Mouse (Mus musculus) MEL (cell line): ENCODE measurements around the gene Hoxd10. TPM values are rescaled to one million over a fixed set of nuclear protein-coding genes. Genes with fewer than 3 reads are reported as not detected.

Source experiments
- DNase-seq: peaks from one replicate; pipeline ENCODE4 v3.0.0; 2011; ENCODE audit warnings: low read depth, low spot score
- H3K27ac ChIP-seq: 2 replicates; pipeline ENCODE4 v1.5.1; 2012; ENCODE audit warnings: low read depth, mild to moderate bottlenecking, control low read depth, low read length, moderate library complexity; ENCODE audit not compliant: control insufficient read depth
- H3K27me3 ChIP-seq, 2 experiments: fragments of 150-350 bp in 1 of 2; sonication (generic) in 1 of 2; 2 replicates each; pipeline ENCODE4 v1.6.1; 2012; ENCODE audit warnings: low read length in 2 of 2, mild to moderate bottlenecking in 2 of 2, improper control_type of control experiment in 1 of 2, moderate library complexity in 1 of 2; ENCODE audit not compliant: insufficient read depth in 2 of 2, control insufficient read depth in 1 of 2
- H3K36me3 ChIP-seq, 2 experiments: 2 replicates each; pipeline ENCODE4 v1.6.1; 2012 to 2014; ENCODE audit warnings: low read length in 2 of 2, improper control_type of control experiment in 1 of 2, inconsistent platforms in 1 of 2, mild to moderate bottlenecking in 1 of 2; ENCODE audit not compliant: insufficient read depth in 2 of 2, control insufficient read depth in 1 of 2
- H3K4me1 ChIP-seq, 2 experiments: fragments of 150-350 bp in 1 of 2; sonication (generic) in 1 of 2; 2 replicates each; pipeline ENCODE4 v1.6.1; 2012; ENCODE audit warnings: low read length in 2 of 2, improper control_type of control experiment in 1 of 2, mild to moderate bottlenecking in 1 of 2; ENCODE audit not compliant: insufficient read depth in 2 of 2, control insufficient read depth in 1 of 2
- H3K4me3 ChIP-seq, 2 experiments: fragments of 150-350 bp in 1 of 2; sonication (generic) in 1 of 2; 2 replicates each; pipeline ENCODE4 v1.5.1; 2012; ENCODE audit warnings: low read depth in 2 of 2, low read length in 2 of 2, mild to moderate bottlenecking in 2 of 2, moderate library complexity in 2 of 2, control low read depth in 1 of 2, improper control_type of control experiment in 1 of 2; ENCODE audit not compliant: control insufficient read depth in 1 of 2, insufficient read depth in 1 of 2
- H3K79me2 ChIP-seq: 2 replicates; pipeline ENCODE4 v1.6.1; 2012; ENCODE audit warnings: mild to moderate bottlenecking, low read length, moderate library complexity; ENCODE audit not compliant: control insufficient read depth, poor library complexity, insufficient read depth
- H3K9ac ChIP-seq: 2 replicates; pipeline ENCODE4 v1.6.1; 2012; ENCODE audit warnings: low read depth, mild to moderate bottlenecking, control low read depth, low read length, moderate library complexity; ENCODE audit not compliant: control insufficient read depth, poor library complexity, severe bottlenecking
- H3K9me3 ChIP-seq: fragments of 150-350 bp; sonication (generic); replicated peaks from 2 replicates; pipeline ENCODE4 v1.6.1; 2012; ENCODE audit warnings: mild to moderate bottlenecking, low read length, improper control_type of control experiment, moderate library complexity; ENCODE audit not compliant: insufficient read depth
- CHD1 ChIP-seq: IDR thresholded peaks from 2 replicates; pipeline ENCODE4 v1.6.1; 2012; ENCODE audit warnings: low read depth, mild to moderate bottlenecking, inconsistent platforms, low read length, improper control_type of control experiment
- ETS1 ChIP-seq: IDR thresholded peaks from 2 replicates; pipeline ENCODE4 v1.6.1; 2012; ENCODE audit warnings: low read depth, mild to moderate bottlenecking, inconsistent platforms, low read length, improper control_type of control experiment, moderate library complexity
- HCFC1 ChIP-seq: IDR thresholded peaks from 2 replicates; pipeline ENCODE4 v1.6.1; 2012; ENCODE audit warnings: low read depth, mild to moderate bottlenecking, inconsistent platforms, low read length, improper control_type of control experiment, moderate library complexity
- JUND ChIP-seq: IDR thresholded peaks from 2 replicates; pipeline ENCODE4 v1.6.1; 2011; ENCODE audit warnings: low read depth, mild to moderate bottlenecking, improper control_type of control experiment, low read length
- MAX ChIP-seq: IDR thresholded peaks from 2 replicates; pipeline ENCODE4 v1.6.1; 2011; ENCODE audit warnings: low read length, improper control_type of control experiment
- MXI1 ChIP-seq: IDR thresholded peaks from 2 replicates; pipeline ENCODE4 v1.6.1; 2011; ENCODE audit warnings: mild to moderate bottlenecking, low read depth, low read length, improper control_type of control experiment
- NRF1 ChIP-seq: IDR thresholded peaks from 2 replicates; pipeline ENCODE4 v1.6.1; 2014; ENCODE audit warnings: low read depth, mild to moderate bottlenecking, inconsistent platforms, low read length, improper control_type of control experiment, moderate library complexity; ENCODE audit not compliant: poor library complexity, insufficient read depth, severe bottlenecking
- POLR2A ChIP-seq, 2 experiments: IDR thresholded peaks; 2 replicates each; pipeline ENCODE4 v1.6.1; 2011 to 2012; ENCODE audit warnings: low read length in 2 of 2, mild to moderate bottlenecking in 2 of 2, control low read depth in 1 of 2, improper control_type of control experiment in 1 of 2, low read depth in 1 of 2, moderate library complexity in 1 of 2; ENCODE audit not compliant: control insufficient read depth in 1 of 2, insufficient read depth in 1 of 2, poor library complexity in 1 of 2
- POLR2AphosphoS5 ChIP-seq: IDR thresholded peaks from 2 replicates; pipeline ENCODE4 v1.6.1; 2012; ENCODE audit warnings: low read depth, borderline replicate concordance, mild to moderate bottlenecking, inconsistent platforms, low read length, moderate library complexity, mixed read lengths
- RAD21 ChIP-seq: IDR thresholded peaks from 2 replicates; pipeline ENCODE4 v1.6.1; 2011; ENCODE audit warnings: mild to moderate bottlenecking, low read depth, low read length, improper control_type of control experiment
- RCOR1 ChIP-seq: IDR thresholded peaks from 2 replicates; pipeline ENCODE4 v1.6.1; 2012; ENCODE audit warnings: low read depth, mild to moderate bottlenecking, inconsistent platforms, low read length, improper control_type of control experiment
- SMC3 ChIP-seq: IDR thresholded peaks from 2 replicates; pipeline ENCODE4 v1.6.1; 2011; ENCODE audit warnings: low read depth, low read length, improper control_type of control experiment
- TAL1 ChIP-seq: IDR thresholded peaks from 2 replicates; pipeline ENCODE4 v1.6.1; 2012; ENCODE audit warnings: mild to moderate bottlenecking, inconsistent platforms, low read length, moderate library complexity, mixed read lengths
- TBP ChIP-seq: IDR thresholded peaks from 2 replicates; pipeline ENCODE4 v1.8.0; 2011; ENCODE audit warnings: low read depth, low read length, improper control_type of control experiment
- TCF12 ChIP-seq: IDR thresholded peaks from 2 replicates; pipeline ENCODE4 v1.6.1; 2014; ENCODE audit warnings: low read depth, mild to moderate bottlenecking, inconsistent platforms, low read length, improper control_type of control experiment, moderate library complexity
- UBTF ChIP-seq: IDR thresholded peaks from 2 replicates; pipeline ENCODE4 v1.6.1; 2012; ENCODE audit warnings: low read depth, mild to moderate bottlenecking, inconsistent platforms, low read length, improper control_type of control experiment, moderate library complexity, borderline replicate concordance; ENCODE audit not compliant: insufficient read depth
- USF1 ChIP-seq: IDR thresholded peaks from 2 replicates; pipeline ENCODE4 v1.6.1; 2014; ENCODE audit warnings: low read depth, mild to moderate bottlenecking, inconsistent platforms, low read length, improper control_type of control experiment, moderate library complexity
- USF2 ChIP-seq, 2 experiments: IDR thresholded peaks; 2 replicates each; pipeline ENCODE4 v1.6.1; 2011 to 2012; ENCODE audit warnings: improper control_type of control experiment in 2 of 2, low read length in 2 of 2, borderline replicate concordance in 1 of 2, inconsistent platforms in 1 of 2, low read depth in 1 of 2, mild to moderate bottlenecking in 1 of 2; ENCODE audit not compliant: insufficient read depth in 1 of 2
- polyA plus RNA-seq, 2 experiments: library from polyadenylated mRNA; stranded (reverse) in 1 of 2; unstranded in 1 of 2; fragments of >175 nt in 1 of 2; fragments of >200 nt in 1 of 2; gene quantifications; 2 replicates each; pipeline versions ENCODE4 v1.2.1 to v1.2.4; 2012; ENCODE audit warnings: low replicate concordance in 2 of 2, low read depth in 1 of 2; ENCODE audit not compliant: insufficient read length in 2 of 2, insufficient read depth in 1 of 2, missing spikeins in 1 of 2
- total RNA-seq: library from RNA; depleted of rRNA; stranded (reverse); fragments of 300-350 nt; gene quantifications from 2 replicates; pipeline ENCODE4 v1.2.3, GENCODE M21; 2012

Gene Hoxd10
- total and polyA plus RNA-seq, 3 experiments, result not detected

GRCm38 (mm10) chr2:74682796-74683195 lies 8.9 kb upstream of the Hoxd10 start:
- no peak for DNase-seq
- H3K27me3 ChIP-seq, result peaks cover under 1 to 2% of the 10 kb centered on the region in 2 experiments
- no peaks in the 10 kb centered on the region for H3K79me2 ChIP-seq
- no peaks in the 10 kb centered on the region for H3K4me1 ChIP-seq
- TF ChIP-seq NRF1 (no peak), HCFC1 (no peak), CHD1 (no peak), TBP (no peak)
- no peaks in the 10 kb centered on the region for H3K9me3 ChIP-seq
- no peak overlapping the region for H3K9ac ChIP-seq
- H3K27ac ChIP-seq, result no peak overlapping the region
- H3K4me3 ChIP-seq, result no peak overlapping the region
- H3K36me3 ChIP-seq, result no peaks in the 10 kb centered on the region

GRCm38 (mm10) chr2:74683471-74683951 lies 8.2 kb upstream of the Hoxd10 start:
- H3K27me3 ChIP-seq, result peaks cover 0 to 2% of the 10 kb centered on the region in 2 experiments
- TF ChIP-seq MXI1, result no peak
- TF ChIP-seq SMC3, result no peak
- TF ChIP-seq, all 39 proteins: peak for 0
- no peaks in the 10 kb centered on the region for H3K79me2 ChIP-seq
- H3K9me3 ChIP-seq, result no peaks in the 10 kb centered on the region
- no peaks in the 10 kb centered on the region for H3K4me1 ChIP-seq
- no peak for DNase-seq
- H3K36me3 ChIP-seq, result no peaks in the 10 kb centered on the region
- no peak overlapping the region for H3K9ac ChIP-seq
- H3K27ac ChIP-seq, result no peak overlapping the region
- no peak overlapping the region for H3K4me3 ChIP-seq

GRCm38 (mm10) chr2:74684106-74684505 lies 7.6 kb upstream of the Hoxd10 start:
- DNase-seq, result no peak
- Histone ChIP-seq H3K9ac (no peak overlapping the region), H3K4me3 (no peak overlapping the region), H3K27me3 (peaks cover 0 to 2% of the 10 kb centered on the region in 2 experiments; a peak in 3 of 4 replicates), H3K9me3 (no peaks in the 10 kb centered on the region), H3K79me2 (no peaks in the 10 kb centered on the region), H3K36me3 (no peaks in the 10 kb centered on the region), H3K27ac (no peak overlapping the region), H3K4me1 (no peaks in the 10 kb centered on the region)
- TF ChIP-seq RAD21 (no peak), HCFC1 (no peak), TAL1 (no peak), USF1 (no peak), SMC3 (no peak), POLR2AphosphoS5 (no peak), TCF12 (no peak), USF2 (IDR thresholded peaks at IDR 0.05; ENCODE audit: borderline replicate concordance in 1 of 2, insufficient read depth in 1 of 2, low read depth in 1 of 2, low read length in 2 of 2) (no peak), CHD1 (no peak), MAX (no peak), RCOR1 (no peak), UBTF (no peak), POLR2A (IDR thresholded peaks at IDR 0.05; ENCODE audit: control insufficient read depth in 1 of 2, insufficient read depth in 1 of 2, low read depth in 1 of 2, low read length in 2 of 2, poor library complexity in 1 of 2) (no peak), JUND (no peak), ETS1 (no peak)
